ENCODE assay signal across 8 mouse cellular contexts in genomic region chr14:54475941-54476844, GRCm38 (mm10). TPM values are rescaled to one million over a fixed set of nuclear protein-coding genes. Genes with fewer than 3 reads are reported as not detected.
DNase-seq lines count a peak whose midpoint lies in the region; ATAC-seq and TF ChIP-seq lines count a peak whose summit lies in the region.

TSS of gene Rem2 (plus strand) at chr14:54476100.

- 0 out of 2 replicates have a peak, but pooled peaks have one; percentile 1 for TF ChIP-seq CTCF in kidney, postnatal 0 days (IDR thresholded peaks at IDR 0.05; ENCODE audit: low read depth)

- no peaks in the 10 kb centered on the region for H3K36me3 ChIP-seq in heart, embryonic 11.5 days (ENCODE audit: control insufficient read depth, insufficient read depth, low read length)
- H3K36me3 ChIP-seq in kidney, postnatal 0 days (ENCODE audit: insufficient read depth, low read length), result no peaks in the 10 kb centered on the region
- peaks cover 6% of the 10 kb centered on the region; the same call in 1 of the 2 replicates for H3K36me3 ChIP-seq in limb, embryonic 15.5 days
- no peaks in the 10 kb centered on the region for H3K36me3 ChIP-seq in neural tube, embryonic 12.5 days

- no peaks in the 10 kb centered on the region for H3K9me3 ChIP-seq in heart, embryonic 11.5 days (replicated peaks; ENCODE audit: control insufficient read depth, low read length)
- no peaks in the 10 kb centered on the region for H3K9me3 ChIP-seq in kidney, postnatal 0 days (replicated peaks; ENCODE audit: low read length)
- no peaks in the 10 kb centered on the region for H3K9me3 ChIP-seq in limb, embryonic 15.5 days
- no peaks in the 10 kb centered on the region for H3K9me3 ChIP-seq in neural tube, embryonic 12.5 days

- intact Hi-C loops in heart, postnatal 25 days (cut with DNase I), result no loop called here

- H3K27me3 ChIP-seq in heart, embryonic 11.5 days (ENCODE audit: control insufficient read depth, insufficient read depth, low read length), result peaks cover 30% of the 10 kb centered on the region
- H3K27me3 ChIP-seq in kidney, postnatal 0 days (ENCODE audit: insufficient read depth, low read length), result no peaks in the 10 kb centered on the region
- H3K27me3 ChIP-seq in limb, embryonic 15.5 days, result peaks cover 44% of the 10 kb centered on the region
- H3K27me3 ChIP-seq in neural tube, embryonic 12.5 days (replicated peaks), result peaks cover 18% of the 10 kb centered on the region

- H3K9ac ChIP-seq in heart, embryonic 11.5 days (ENCODE audit: low read depth, low read length), result peak within 1 kb of the TSS; percentile 68
- H3K9ac ChIP-seq in kidney, postnatal 0 days (ENCODE audit: low read depth, low read length), result peak within 1 kb of the TSS; percentile 60
- H3K9ac ChIP-seq in limb, embryonic 15.5 days, result peak within 1 kb of the TSS; percentile 40
- H3K9ac ChIP-seq in neural tube, embryonic 12.5 days, result peak within 1 kb of the TSS; percentile 78

- 1% methylated on average over 23 of the region's 23 CpGs for WGBS in heart, embryonic 11.5 days (ENCODE audit: insufficient replicate concordance)
- WGBS in kidney, postnatal 0 days, result 2% methylated on average over 23 of the region's 23 CpGs
- 2% methylated on average over 23 of the region's 23 CpGs for WGBS in limb, embryonic 15.5 days
- under 1% methylated on average over 23 of the region's 23 CpGs for WGBS in neural tube, embryonic 12.5 days

- peaks cover 18% of the 10 kb centered on the region for H3K4me1 ChIP-seq in heart, embryonic 11.5 days (ENCODE audit: control insufficient read depth, insufficient read depth, low read length)
- H3K4me1 ChIP-seq in kidney, postnatal 0 days (replicated peaks; ENCODE audit: insufficient read depth, low read length), result peaks cover 4% of the 10 kb centered on the region; the same call in 1 of the 2 replicates
- peaks cover 37% of the 10 kb centered on the region for H3K4me1 ChIP-seq in limb, embryonic 15.5 days
- H3K4me1 ChIP-seq in neural tube, embryonic 12.5 days, result peaks cover 32% of the 10 kb centered on the region

- peak; percentile 51 for ATAC-seq in heart, embryonic 11.5 days (replicated peaks; ENCODE audit: insufficient number of reproducible peaks, low FRiP score, low TSS enrichment)
- peak; percentile 65 for ATAC-seq in kidney, postnatal 0 days (replicated peaks; ENCODE audit: low FRiP score, low read depth)
- 0 out of 2 replicates have a peak, but pooled peaks have one; percentile 37 for ATAC-seq in limb, embryonic 15.5 days (ENCODE audit: insufficient number of reproducible peaks, low FRiP score, low TSS enrichment, low read depth)
- ATAC-seq in neural tube, embryonic 12.5 days (ENCODE audit: low FRiP score, low read depth), result peak; percentile 89
- ATAC-seq in megakaryocyte progenitor cell, adult 5-6 weeks (replicated peaks; ENCODE audit: poor library complexity), result no peak; the same call in 1 of the 2 replicates

- H3K4me3 ChIP-seq in heart, embryonic 11.5 days (ENCODE audit: low read depth, low read length), result peak within 1 kb of the TSS; percentile 54
- peak within 1 kb of the TSS; percentile 38 for H3K4me3 ChIP-seq in kidney, postnatal 0 days (replicated peaks; ENCODE audit: low read depth, low read length)
- H3K4me3 ChIP-seq in limb, embryonic 15.5 days, result peak within 1 kb of the TSS; percentile 38
- peak within 1 kb of the TSS; percentile 53 for H3K4me3 ChIP-seq in neural tube, embryonic 12.5 days

- no peak for DNase-seq in heart, postnatal 25 days (ENCODE audit: low spot score)
- peak; percentile 92 for DNase-seq in cerebellum, adult 9-10 months
- peak; percentile 53 to 66 for DNase-seq in frontal cortex, postnatal 10 days (ENCODE audit: low spot score in 2 of 2)
- DNase-seq in kidney, postnatal 0 days (ENCODE audit: low spot score), result peak; percentile 72

- H3K27ac ChIP-seq in heart, embryonic 11.5 days (ENCODE audit: low read depth, low read length), result no peak within 1 kb of the TSS
- no peak within 1 kb of the TSS for H3K27ac ChIP-seq in kidney, postnatal 0 days
- H3K27ac ChIP-seq in limb, embryonic 15.5 days, result no peak within 1 kb of the TSS
- peak within 1 kb of the TSS; percentile 23; the same call in 1 of the 2 replicates for H3K27ac ChIP-seq in neural tube, embryonic 12.5 days

- peak within 1 kb of the TSS; percentile 94 for H3K4me2 ChIP-seq in heart, embryonic 11.5 days
- peak within 1 kb of the TSS; percentile 88 for H3K4me2 ChIP-seq in kidney, postnatal 0 days (ENCODE audit: low read length)
- peak within 1 kb of the TSS; percentile 77 for H3K4me2 ChIP-seq in limb, embryonic 15.5 days
- peak within 1 kb of the TSS; percentile 84 for H3K4me2 ChIP-seq in neural tube, embryonic 12.5 days (replicated peaks)

RNA-seq across cellular contexts. Expression of gene Rem2, which starts in this region (rescaled TPM):
- polyA plus RNA-seq in heart, embryonic 11.5 days (2014; fragmentation: Nextera tagmentation; extraction: Ambion mirVana), result 2.0 TPM in 2 replicates
- not detected for total RNA-seq in heart, postnatal 25 days (2021)
- polyA plus RNA-seq in kidney, postnatal 0 days (2015; fragmentation: Nextera tagmentation; extraction: Ambion mirVana), result 4.3 and 4.4 TPM in 2 replicates
- polyA plus RNA-seq in limb, embryonic 15.5 days (2015; fragmentation: Nextera tagmentation; extraction: Ambion mirVana), result 1.5 and 2.2 TPM in 2 replicates
- 40.0 and 41.4 TPM in 2 replicates for polyA plus RNA-seq in neural tube, embryonic 12.5 days (2016; fragmentation: Nextera tagmentation; extraction: Ambion mirVana)
- 0.29 and 0.62 TPM in 2 replicates for total RNA-seq in megakaryocyte progenitor cell, adult 5-6 weeks (2015)
- 2.2 TPM in 1 of 2 replicates, not detected in the other for total RNA-seq in megakaryocyte progenitor cell, adult 5-6 weeks (2017)
